Mouse (Mus musculus) stomach, embryonic 16.5 days (tissue): ENCODE results near the gene Cmtm7. TPM values are rescaled to one million over a fixed set of nuclear protein-coding genes. Genes with fewer than 3 reads are reported as not detected.

Source experiments
- ATAC-seq: fragments of 200-750 bp; cut with Nextera tagmentation; 2 replicates; pipeline ENCODE4 v1.8.0; 2017; ENCODE audit warnings: moderate number of reproducible peaks, moderate TSS enrichment; ENCODE audit not compliant: insufficient read depth, low FRiP score
- H3K27ac ChIP-seq: fragments of 300-500 bp; sonication (generic); 2 replicates; pipeline ENCODE4 v1.5.1; 2014; ENCODE audit warnings: low read length
- H3K27me3 ChIP-seq: fragments of 300-500 bp; sonication (generic); 2 replicates; pipeline ENCODE4 v1.6.1; 2014; ENCODE audit warnings: low read length, control low read depth, mixed read lengths; ENCODE audit not compliant: control insufficient read depth, insufficient read depth
- H3K36me3 ChIP-seq: fragments of 300-500 bp; sonication (generic); 2 replicates; pipeline ENCODE4 v1.6.1; 2014; ENCODE audit warnings: low read length; ENCODE audit not compliant: control insufficient read depth, insufficient read depth
- H3K4me1 ChIP-seq: fragments of 300-500 bp; sonication (generic); 2 replicates; pipeline ENCODE4 v1.6.1; 2014; ENCODE audit warnings: low read length, control low read depth, mixed read lengths; ENCODE audit not compliant: control insufficient read depth, insufficient read depth
- H3K4me2 ChIP-seq: fragments of 300-500 bp; sonication (generic); 2 replicates; pipeline ENCODE4 v1.6.1; 2014; ENCODE audit warnings: low read depth, low read length, mixed read lengths
- H3K4me3 ChIP-seq: fragments of 300-500 bp; sonication (generic); replicated peaks from 2 replicates; pipeline ENCODE4 v1.5.1; 2014; ENCODE audit warnings: mild to moderate bottlenecking, low read length
- H3K9ac ChIP-seq: fragments of 300-500 bp; sonication (generic); 2 replicates; pipeline ENCODE4 v1.6.1; 2014; ENCODE audit warnings: low read length
- H3K9me3 ChIP-seq: fragments of 300-500 bp; sonication (generic); replicated peaks from 2 replicates; pipeline ENCODE4 v1.6.1; 2016; ENCODE audit warnings: low read length, control low read depth; ENCODE audit not compliant: control insufficient read depth
- WGBS: fragments of 180-500 bp; shearing (Covaris S2); extraction: QIAGEN DNeasy Blood & Tissue Kit; methylation state at CpG from one replicate; pipeline ENCODE4 v1.1.7; 2014; 5-methylcytosine and 5-hydroxymethylcytosine counted together
- polyA plus RNA-seq: library from polyadenylated mRNA; unstranded; fragments of >200 nt; fragmentation: Nextera tagmentation; extraction: Ambion mirVana; gene quantifications from 2 replicates; pipeline ENCODE4 v1.2.1, GENCODE M21; 2015

The Cmtm7 gene
- polyA plus RNA-seq, 1 experiment from 2014 or later: 87.2 TPM

DNA sequence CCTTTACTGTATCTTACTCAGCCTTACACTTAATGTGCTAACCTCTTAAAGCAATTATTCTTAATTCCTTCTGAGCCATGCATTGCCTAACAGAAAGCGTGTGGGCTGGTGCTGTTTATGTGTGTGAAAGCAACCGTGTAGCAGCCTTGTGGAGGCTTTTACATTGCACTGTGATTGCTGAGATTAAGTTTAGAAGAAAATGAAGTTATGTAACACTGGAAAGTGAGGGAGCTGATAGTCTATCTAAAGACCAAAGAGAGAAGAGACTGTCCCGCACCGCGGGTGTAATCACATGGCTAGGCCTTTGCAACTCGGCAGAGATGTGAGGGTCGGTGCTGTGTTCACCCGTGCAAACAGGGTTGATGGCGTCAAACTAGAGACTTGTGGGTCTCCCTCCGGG is 34.6 kb downstream of the Cmtm7 start:
- no peak for ATAC-seq
- Histone ChIP-seq H3K4me1 (peaks cover 5% of the 10 kb centered on the region; the same call in 1 of the 2 replicates), H3K36me3 (peaks cover 13% of the 10 kb centered on the region), H3K9ac (no peak overlapping the region), H3K9me3 (no peaks in the 10 kb centered on the region), H3K27ac (no peak overlapping the region), H3K27me3 (no peaks in the 10 kb centered on the region), H3K4me2 (no peak overlapping the region), H3K4me3 (no peak overlapping the region)
- WGBS: 85% methylated on average over 10 of the region's 10 CpGs

- 79% methylated on average over 4 of the region's 4 CpGs for WGBS
- Histone ChIP-seq H3K9ac (no peak overlapping the region), H3K36me3 (peaks cover 13% of the 10 kb centered on the region), H3K27me3 (no peaks in the 10 kb centered on the region), H3K27ac (no peak overlapping the region), H3K4me2 (no peak overlapping the region), H3K4me1 (peaks cover 5% of the 10 kb centered on the region; the same call in 1 of the 2 replicates), H3K4me3 (no peak overlapping the region), H3K9me3 (no peaks in the 10 kb centered on the region)
- no peak for ATAC-seq
These were observed 36.0 kb downstream of the Cmtm7 start for GRCm38 (mm10) chr9:114745654-114746053.

- Histone ChIP-seq H3K4me2 (no peak overlapping the region), H3K9me3 (no peaks in the 10 kb centered on the region), H3K27me3 (no peaks in the 10 kb centered on the region), H3K36me3 (peaks cover 13% of the 10 kb centered on the region), H3K4me1 (peaks cover 5% of the 10 kb centered on the region; the same call in 1 of the 2 replicates), H3K4me3 (no peak overlapping the region), H3K27ac (no peak overlapping the region), H3K9ac (no peak overlapping the region)
- ATAC-seq: no peak
- 57% methylated on average over 4 of the region's 4 CpGs for WGBS
These were observed 36.5 kb downstream of the Cmtm7 start for GRCm38 (mm10) chr9:114745163-114745562.

DNA sequence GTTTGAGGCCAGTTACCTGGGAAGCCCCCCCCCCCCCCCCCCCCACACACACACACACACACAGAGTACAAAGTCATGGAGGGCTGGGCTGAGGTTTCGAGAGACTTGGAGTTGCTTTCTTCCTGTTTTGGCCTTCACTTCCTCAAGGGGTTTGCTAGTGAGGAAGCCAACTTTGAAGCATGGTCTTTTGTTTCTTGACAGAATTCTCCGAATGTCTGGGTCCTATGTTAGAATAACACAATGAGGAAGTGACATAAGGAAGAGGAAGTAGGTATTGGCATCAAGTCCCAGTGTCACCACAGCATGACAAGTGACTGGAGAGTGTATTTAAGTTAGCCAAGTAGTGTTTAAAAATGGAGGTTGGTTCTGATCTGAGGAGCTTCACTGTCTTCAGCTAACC is 38.9 kb downstream of the Cmtm7 start:
- 82% methylated on average over 2 of the region's 2 CpGs for WGBS

GRCm38 (mm10) chr9:114740336-114740735 is 41.3 kb downstream of the Cmtm7 start:
- Histone ChIP-seq H3K27ac (no peak overlapping the region; the same call in 1 of the 2 replicates), H3K9me3 (no peaks in the 10 kb centered on the region), H3K4me3 (no peak overlapping the region), H3K27me3 (no peaks in the 10 kb centered on the region), H3K36me3 (no peaks in the 10 kb centered on the region), H3K4me1 (peaks cover 15% of the 10 kb centered on the region), H3K4me2 (no peak overlapping the region), H3K9ac (no peak overlapping the region)
- ATAC-seq: peak; percentile 46; the same call in 1 of the 2 replicates
- WGBS: 77% methylated on average over 9 of the region's 9 CpGs

More for the DNA sequence above, 38.9 kb downstream of the Cmtm7 start:
- Histone ChIP-seq H3K27ac (no peak overlapping the region), H3K9ac (no peak overlapping the region), H3K36me3 (peaks cover 9% of the 10 kb centered on the region), H3K4me1 (peaks cover 5% of the 10 kb centered on the region; the same call in 1 of the 2 replicates), H3K9me3 (no peaks in the 10 kb centered on the region), H3K27me3 (no peaks in the 10 kb centered on the region), H3K4me2 (no peak overlapping the region), H3K4me3 (no peak overlapping the region)
- no peak for ATAC-seq

GRCm38 (mm10) chr9:114736442-114736841 is 45.2 kb downstream of the Cmtm7 start:
- Histone ChIP-seq H3K9ac (no peak overlapping the region), H3K4me1 (peaks cover 30% of the 10 kb centered on the region), H3K9me3 (no peaks in the 10 kb centered on the region), H3K27ac (peak overlapping the region; percentile 59), H3K27me3 (no peaks in the 10 kb centered on the region), H3K4me2 (no peak overlapping the region), H3K36me3 (no peaks in the 10 kb centered on the region), H3K4me3 (no peak overlapping the region)
- 63% methylated on average over 11 of the region's 11 CpGs for WGBS
- ATAC-seq: peak; percentile 32; the same call in 1 of the 2 replicates

GRCm38 (mm10) chr9:114733238-114733637 is 48.4 kb downstream of the Cmtm7 start:
- no peaks in the 10 kb centered on the region for H3K36me3 ChIP-seq
- H3K27ac ChIP-seq: no peak overlapping the region
- WGBS: 51% methylated on average over 2 of the region's 2 CpGs
- ATAC-seq: no peak
- no peaks in the 10 kb centered on the region for H3K9me3 ChIP-seq
- peak overlapping the region; percentile 84; the same call in 1 of the 2 replicates for H3K4me2 ChIP-seq
- H3K4me1 ChIP-seq: peaks cover 32% of the 10 kb centered on the region
- no peak overlapping the region for H3K4me3 ChIP-seq
- H3K9ac ChIP-seq: no peak overlapping the region
- no peaks in the 10 kb centered on the region for H3K27me3 ChIP-seq

- no peaks in the 10 kb centered on the region for H3K9me3 ChIP-seq
- WGBS: 52% methylated on average over 12 of the region's 12 CpGs
- ATAC-seq: no peak
- peak overlapping the region; percentile 96 for H3K27ac ChIP-seq
- H3K27me3 ChIP-seq: no peaks in the 10 kb centered on the region
- H3K4me3 ChIP-seq: peak overlapping the region; percentile 84
- H3K9ac ChIP-seq: peak overlapping the region; percentile 93
- H3K4me1 ChIP-seq: peaks cover 32% of the 10 kb centered on the region
- H3K4me2 ChIP-seq: peak overlapping the region; percentile 84
- H3K36me3 ChIP-seq: no peaks in the 10 kb centered on the region
These were observed 49.6 kb downstream of the Cmtm7 start for GRCm38 (mm10) chr9:114731871-114732682.

DNA sequence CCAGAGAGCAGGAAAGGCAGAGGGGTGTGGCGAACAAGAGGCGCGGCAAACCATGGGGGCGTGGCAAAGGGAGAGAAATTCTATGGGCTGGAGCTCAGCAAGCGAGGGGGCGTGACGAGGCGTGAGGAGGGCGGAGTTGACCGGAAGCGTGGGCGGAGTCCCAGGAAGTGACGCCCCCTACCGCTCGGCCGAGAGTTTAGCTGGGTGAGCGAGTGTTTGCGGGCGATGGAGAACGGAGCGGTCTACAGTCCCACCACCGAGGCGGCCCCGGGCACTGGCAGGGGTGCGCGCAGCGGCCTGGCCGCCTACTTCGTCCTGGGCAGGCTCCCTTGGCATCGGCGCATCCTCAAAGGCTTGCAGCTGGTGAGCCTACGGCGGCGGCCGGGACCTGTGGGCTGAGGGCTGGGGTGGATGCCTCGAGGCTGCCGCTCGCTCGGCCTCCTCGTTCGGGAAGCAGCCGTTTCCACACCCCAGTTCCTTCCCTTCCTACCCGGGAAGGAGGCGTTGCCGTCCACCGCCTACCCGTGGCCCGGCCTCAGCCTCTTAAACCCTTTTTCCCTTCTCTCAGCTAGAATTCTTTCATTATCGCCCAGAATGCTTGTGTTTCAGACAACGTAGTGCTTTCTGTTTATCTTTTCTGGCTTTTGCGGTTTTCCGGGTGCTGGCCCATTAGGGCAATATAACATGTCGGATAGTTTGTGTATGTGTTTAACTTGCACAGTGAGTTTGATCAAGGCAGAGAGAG is 50.5 kb downstream of the Cmtm7 start, which contains the start of gene Cmtm6:
Gene Cmtm6, plus strand, starts transcription at position 106 of the 745 bp plus-strand sequence.
- Histone ChIP-seq H3K36me3 (no peaks in the 10 kb centered on the region), H3K27me3 (no peaks in the 10 kb centered on the region), H3K27ac (peak within 1 kb of the TSS; percentile 96), H3K4me2 (peak within 1 kb of the TSS; percentile 84), H3K4me3 (peak within 1 kb of the TSS; percentile 84), H3K4me1 (peaks cover 23% of the 10 kb centered on the region), H3K9me3 (no peaks in the 10 kb centered on the region), H3K9ac (peak within 1 kb of the TSS; percentile 93)
- peak; percentile 92 for ATAC-seq
- under 1% methylated on average over 53 of the region's 53 CpGs for WGBS
